Mouse (Mus musculus) hindbrain, embryonic 16.5 days (tissue): ENCODE measurements around the gene Hist1h4j. TPM values are rescaled to one million over a fixed set of nuclear protein-coding genes. Genes with fewer than 3 reads are reported as not detected.
"Not testable (repeated sequence)": the region's sequence is repeated elsewhere in the genome, so short reads cannot be mapped to it uniquely, and the experiment has no call there.

Experiments used
- ATAC-seq: fragments of 200-750 bp; cut with Nextera tagmentation; 2 replicates; pipeline ENCODE4 v1.8.0; 2017; ENCODE audit warnings: moderate TSS enrichment, moderate library complexity
- H3K27ac ChIP-seq: fragments of 300-500 bp; sonication (generic); 2 replicates; pipeline ENCODE4 v1.5.1; 2014; ENCODE audit warnings: low read depth, mild to moderate bottlenecking, control low read depth, low read length, moderate library complexity
- H3K27me3 ChIP-seq: fragments of 300-500 bp; sonication (generic); replicated peaks from 2 replicates; pipeline ENCODE4 v1.6.1; 2014; ENCODE audit warnings: low read length; ENCODE audit not compliant: control insufficient read depth, insufficient read depth
- H3K36me3 ChIP-seq: fragments of 300-500 bp; sonication (generic); 2 replicates; pipeline ENCODE4 v1.6.1; 2014; ENCODE audit warnings: mild to moderate bottlenecking, low read length, moderate library complexity, mixed read lengths; ENCODE audit not compliant: control insufficient read depth, insufficient read depth
- H3K4me1 ChIP-seq: fragments of 300-500 bp; sonication (generic); 2 replicates; pipeline ENCODE4 v1.6.1; 2014; ENCODE audit warnings: low read depth, low read length; ENCODE audit not compliant: control insufficient read depth, insufficient read depth
- H3K4me2 ChIP-seq: fragments of 300-500 bp; sonication (generic); 2 replicates; pipeline ENCODE4 v1.6.1; 2014; ENCODE audit warnings: mild to moderate bottlenecking, low read length, control low read depth, moderate library complexity
- H3K4me3 ChIP-seq: fragments of 300-500 bp; sonication (generic); 2 replicates; pipeline ENCODE4 v1.5.1; 2014; ENCODE audit warnings: mild to moderate bottlenecking, low read length, control low read depth, moderate library complexity
- H3K9ac ChIP-seq: fragments of 300-500 bp; sonication (generic); 2 replicates; pipeline ENCODE4 v1.6.1; 2014; ENCODE audit warnings: low read depth, mild to moderate bottlenecking, control low read depth, low read length, moderate library complexity
- H3K9me3 ChIP-seq: fragments of 300-500 bp; sonication (generic); 2 replicates; pipeline ENCODE4 v1.6.1; 2014; ENCODE audit warnings: mild to moderate bottlenecking, low read length, moderate library complexity; ENCODE audit not compliant: control insufficient read depth
- WGBS: fragments of 180-500 bp; shearing (Covaris S2); extraction: QIAGEN DNeasy Blood & Tissue Kit; methylation state at CpG from one replicate; pipeline ENCODE4 v1.1.7; 2014; 5-methylcytosine and 5-hydroxymethylcytosine counted together
- polyA plus RNA-seq: library from polyadenylated mRNA; unstranded; fragments of >200 nt; fragmentation: Nextera tagmentation; extraction: Ambion mirVana; gene quantifications from 2 replicates; pipeline ENCODE4 v1.2.1, GENCODE M21; 2015

Hist1h4j gene
- polyA plus RNA-seq, 1 experiment from 2014 or later = 0.35 TPM

DNA sequence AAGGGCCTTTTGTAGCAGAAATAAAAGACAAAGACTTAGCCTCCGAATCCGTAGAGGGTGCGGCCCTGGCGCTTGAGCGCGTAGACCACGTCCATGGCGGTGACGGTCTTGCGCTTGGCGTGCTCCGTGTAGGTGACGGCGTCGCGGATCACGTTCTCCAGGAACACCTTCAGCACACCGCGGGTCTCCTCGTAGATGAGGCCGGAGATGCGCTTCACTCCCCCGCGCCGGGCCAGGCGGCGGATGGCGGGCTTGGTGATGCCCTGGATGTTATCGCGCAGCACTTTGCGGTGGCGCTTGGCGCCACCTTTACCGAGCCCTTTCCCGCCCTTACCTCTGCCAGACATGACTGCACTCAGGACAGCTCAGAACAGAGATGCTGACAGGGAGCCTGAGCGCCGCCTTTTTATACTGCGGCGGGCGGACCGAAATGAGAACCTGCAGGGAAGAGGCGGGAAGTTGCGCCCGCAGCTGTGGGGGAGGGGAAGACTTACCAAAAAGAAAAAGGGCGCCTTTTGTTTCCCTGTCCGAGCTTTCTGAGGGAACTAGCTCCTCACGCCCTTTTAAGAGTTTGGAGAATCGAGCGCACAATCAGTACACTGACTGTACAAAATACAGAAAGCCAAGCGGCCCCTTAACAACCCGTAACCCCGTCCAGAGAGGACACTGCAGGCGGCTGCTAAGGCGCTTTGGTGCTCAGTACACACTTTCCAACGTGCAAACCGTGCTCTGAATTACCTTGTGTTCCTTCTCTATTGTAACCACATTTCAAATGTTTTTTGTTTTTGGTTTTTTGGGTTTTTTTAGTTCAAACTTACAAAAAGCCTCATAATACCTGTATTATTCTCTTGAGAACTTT, 15.5 kb downstream of the Hist1h4j start, which contains the start of gene Hist1h4k:
Hist1h4k (minus strand) TSS at position 347 of the 859 bp plus-strand sequence.
- not testable (repeated sequence) for H3K27me3 ChIP-seq, H3K36me3 ChIP-seq, H3K9me3 ChIP-seq
- Histone ChIP-seq H3K4me1 (peaks cover 18% of the 10 kb centered on the region), H3K9ac (peak within 1 kb of the TSS; percentile 60), H3K4me2 (peak within 1 kb of the TSS; percentile 78), H3K27ac (peak within 1 kb of the TSS; percentile 79), H3K4me3 (peak within 1 kb of the TSS; percentile 48)
- ATAC-seq = peak; percentile 92
- under 1% methylated on average over 39 of the region's 56 CpGs for WGBS

DNA sequence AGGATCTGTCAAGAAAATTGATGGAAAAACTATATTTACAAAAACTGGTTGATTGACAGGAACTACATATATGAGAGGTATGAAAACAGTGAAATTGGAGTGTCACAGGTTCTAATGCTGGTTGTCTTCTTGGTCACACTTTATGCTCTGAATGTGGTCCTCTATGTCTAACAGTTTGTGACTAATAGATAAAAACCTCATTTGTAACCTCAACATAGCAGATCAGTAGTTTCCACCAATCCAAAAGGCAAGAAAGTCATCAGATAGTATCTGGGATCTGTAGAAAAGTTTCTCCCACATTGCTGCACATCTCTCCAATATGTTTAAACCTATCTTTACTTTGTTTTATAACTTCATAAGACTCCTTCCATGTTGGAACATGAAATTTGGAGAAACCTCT, 16.6 kb downstream of the Hist1h4j start:
- Histone ChIP-seq H3K4me3 (no peak overlapping the region), H3K27me3 (no peaks in the 10 kb centered on the region), H3K9ac (no peak overlapping the region), H3K36me3 (no peaks in the 10 kb centered on the region), H3K9me3 (no peaks in the 10 kb centered on the region), H3K27ac (no peak overlapping the region), H3K4me2 (no peak overlapping the region), H3K4me1 (peaks cover 18% of the 10 kb centered on the region)
- ATAC-seq = no peak

DNA sequence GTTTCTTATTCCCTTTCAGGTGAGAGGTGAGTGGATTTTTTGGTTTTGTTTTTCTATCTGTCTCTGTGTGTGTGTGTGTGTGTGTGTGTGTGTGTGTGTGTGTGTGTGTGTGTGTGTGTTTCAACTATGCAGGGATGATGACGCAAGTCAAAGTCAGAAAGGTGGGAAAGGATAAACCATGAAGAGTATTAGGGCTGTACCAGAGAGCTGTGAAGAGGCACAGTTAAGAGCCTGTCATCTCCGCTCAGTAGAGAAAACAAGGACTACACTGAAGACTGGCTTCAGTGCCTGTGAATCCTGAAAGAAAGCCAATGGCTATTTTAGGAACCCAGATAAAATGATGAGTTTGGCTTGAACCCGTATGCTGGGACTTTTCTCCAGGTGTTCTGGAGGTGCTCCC, 17.0 kb downstream of the Hist1h4j start:
- 80% methylated on average over 3 of the region's 3 CpGs for WGBS

DNA sequence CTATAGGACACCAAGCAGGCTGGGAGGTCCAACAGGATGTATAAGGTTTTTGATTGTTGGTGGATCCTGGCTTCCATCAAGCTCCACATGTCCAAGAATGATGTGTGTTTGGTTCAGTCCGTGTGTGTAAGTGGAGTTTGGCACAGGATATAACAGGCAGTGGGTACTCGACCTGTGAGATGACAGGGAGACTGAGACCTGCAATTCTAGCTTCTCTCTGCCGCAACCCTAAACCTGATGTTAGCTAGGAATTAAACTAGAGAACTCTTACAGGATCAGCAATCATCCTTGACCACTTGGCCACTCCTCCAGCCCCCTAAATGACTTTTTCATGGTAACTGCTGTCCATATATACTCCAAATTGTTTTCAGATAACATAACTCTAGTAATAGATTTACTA, 17.5 kb downstream of the Hist1h4j start:
- H3K4me2 ChIP-seq = no peak overlapping the region
- no peak for ATAC-seq
- no peak overlapping the region for H3K9ac ChIP-seq
- no peaks in the 10 kb centered on the region for H3K9me3 ChIP-seq
- 50% methylated on average over 3 of the region's 3 CpGs for WGBS
- H3K27me3 ChIP-seq = no peaks in the 10 kb centered on the region
- H3K4me1 ChIP-seq = peaks cover 18% of the 10 kb centered on the region
- no peaks in the 10 kb centered on the region for H3K36me3 ChIP-seq
- no peak overlapping the region for H3K27ac ChIP-seq
- no peak overlapping the region for H3K4me3 ChIP-seq

More for the DNA sequence above, 17.0 kb downstream of the Hist1h4j start:
- H3K4me3 ChIP-seq = no peak overlapping the region
- ATAC-seq = no peak
- H3K4me2 ChIP-seq = no peak overlapping the region
- no peaks in the 10 kb centered on the region for H3K27me3 ChIP-seq
- no peaks in the 10 kb centered on the region for H3K9me3 ChIP-seq
- H3K27ac ChIP-seq = no peak overlapping the region
- no peaks in the 10 kb centered on the region for H3K36me3 ChIP-seq
- H3K9ac ChIP-seq = no peak overlapping the region
- peaks cover 18% of the 10 kb centered on the region for H3K4me1 ChIP-seq

DNA sequence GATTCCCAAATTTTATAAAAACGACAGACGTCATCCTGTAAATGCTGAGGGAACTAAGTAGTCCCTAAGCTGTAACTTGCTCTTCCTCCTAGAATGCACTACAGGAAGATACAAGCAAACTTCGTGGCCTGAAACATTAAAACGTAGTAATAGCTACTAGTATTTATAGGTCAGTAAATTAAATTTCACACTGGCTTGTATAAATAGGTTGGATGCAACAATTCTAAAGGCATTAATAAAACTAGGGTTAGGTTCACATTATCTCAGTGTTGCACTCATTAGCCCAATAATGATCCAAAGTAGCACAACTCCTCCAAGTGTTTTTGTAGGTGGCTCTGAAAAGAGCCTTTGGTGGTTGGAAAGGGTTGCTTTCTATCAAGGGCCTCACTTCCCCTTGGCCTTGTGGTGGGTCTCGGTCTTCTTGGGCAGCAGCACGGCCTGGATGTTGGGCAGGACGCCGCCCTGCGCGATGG, 18.2 kb downstream of the Hist1h4j start:
- Histone ChIP-seq H3K4me2 (peak overlapping the region; percentile 82), H3K9ac (peak overlapping the region; percentile 63), H3K4me3 (peak overlapping the region; percentile 48), H3K9me3 (no peaks in the 10 kb centered on the region), H3K4me1 (peaks cover 18% of the 10 kb centered on the region), H3K27ac (peak overlapping the region; percentile 88), H3K27me3 (no peaks in the 10 kb centered on the region), H3K36me3 (no peaks in the 10 kb centered on the region)
- 4% methylated on average over 10 of the region's 10 CpGs for WGBS
- ATAC-seq = no peak

DNA sequence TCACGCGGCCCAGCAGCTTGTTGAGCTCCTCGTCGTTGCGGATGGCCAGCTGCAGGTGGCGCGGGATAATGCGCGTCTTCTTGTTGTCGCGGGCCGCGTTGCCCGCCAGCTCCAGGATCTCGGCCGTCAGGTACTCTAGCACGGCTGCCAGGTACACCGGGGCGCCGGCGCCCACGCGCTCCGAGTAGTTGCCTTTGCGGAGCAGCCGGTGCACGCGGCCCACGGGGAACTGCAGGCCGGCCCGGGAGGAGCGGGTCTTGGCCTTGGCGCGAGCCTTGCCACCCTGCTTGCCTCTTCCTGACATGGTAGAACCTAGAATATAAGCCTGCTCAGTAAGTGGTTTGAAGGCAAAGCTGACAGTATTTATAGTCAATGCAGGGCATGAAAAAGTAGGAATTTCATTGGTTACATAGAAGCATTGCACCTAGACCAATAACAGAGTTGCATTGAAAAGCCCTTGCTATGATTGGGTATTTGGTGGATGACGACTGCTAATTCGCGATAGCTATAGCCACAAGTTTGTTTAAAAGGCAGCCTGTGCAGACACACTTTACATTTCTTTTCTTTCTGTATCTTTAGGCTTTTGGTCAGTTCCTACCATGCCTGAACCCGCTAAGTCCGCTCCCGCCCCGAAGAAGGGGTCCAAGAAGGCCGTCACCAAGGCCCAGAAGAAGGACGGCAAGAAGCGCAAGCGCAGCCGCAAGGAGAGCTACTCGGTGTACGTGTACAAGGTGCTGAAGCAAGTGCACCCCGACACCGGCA, 18.8 kb downstream of the Hist1h4j start, which contains the start of the genes Hist1h2ak and Hist1h2bn:
Hist1h2ak (minus strand) TSS at position 304 of the 762 bp plus-strand sequence.
Hist1h2bn (plus strand) TSS at position 600 of the 762 bp plus-strand sequence.
- peak; percentile 97 for ATAC-seq
- peaks cover 18% of the 10 kb centered on the region for H3K4me1 ChIP-seq
- peak within 1 kb of the TSS; percentile 48 for H3K4me3 ChIP-seq
- H3K9ac ChIP-seq = peak within 1 kb of the TSS; percentile 63
- H3K27me3 ChIP-seq, H3K9me3 ChIP-seq, H3K36me3 ChIP-seq: not testable (repeated sequence)
- under 1% methylated on average over 35 of the region's 50 CpGs for WGBS
- peak within 1 kb of the TSS; percentile 88 for H3K27ac ChIP-seq
- peak within 1 kb of the TSS; percentile 82 for H3K4me2 ChIP-seq

DNA sequence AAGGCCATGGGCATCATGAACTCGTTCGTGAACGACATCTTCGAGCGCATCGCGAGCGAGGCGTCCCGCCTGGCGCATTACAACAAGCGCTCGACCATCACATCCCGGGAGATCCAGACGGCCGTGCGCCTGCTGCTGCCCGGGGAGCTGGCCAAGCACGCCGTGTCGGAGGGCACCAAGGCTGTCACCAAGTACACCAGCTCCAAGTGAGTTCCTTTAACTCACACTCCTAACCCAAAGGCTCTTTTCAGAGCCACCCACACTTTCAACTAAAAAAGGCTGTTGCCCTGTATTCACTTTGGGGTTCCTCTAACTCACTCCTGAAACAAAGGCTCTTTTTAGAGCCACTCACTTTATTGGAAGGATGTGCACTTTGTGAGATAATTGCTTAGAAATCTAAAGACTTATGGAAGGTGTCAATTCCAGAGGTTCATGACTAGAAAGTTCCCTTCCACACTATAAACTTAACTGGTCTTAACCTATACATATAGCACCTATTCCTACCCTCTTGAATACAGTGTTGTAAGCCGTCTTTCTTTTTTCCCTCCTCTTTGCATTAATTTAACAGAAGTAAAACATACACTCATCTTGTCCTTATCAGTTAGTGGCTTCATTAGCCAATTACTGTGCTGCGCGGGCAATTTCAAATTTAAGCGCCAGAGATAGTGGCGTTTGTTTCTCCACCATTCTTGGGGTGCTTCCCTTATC, 19.6 kb downstream of the Hist1h4j start:
- under 1% methylated on average over 15 of the region's 26 CpGs for WGBS
- Histone ChIP-seq H3K4me1 (peaks cover 13% of the 10 kb centered on the region), H3K9ac (peak overlapping the region; percentile 43), H3K4me3 (peak overlapping the region; percentile 48), H3K27ac (peak overlapping the region; percentile 77), H3K4me2 (peak overlapping the region; percentile 82)
- H3K27me3 ChIP-seq, H3K36me3 ChIP-seq, H3K9me3 ChIP-seq, ATAC-seq: not testable (repeated sequence)

DNA sequence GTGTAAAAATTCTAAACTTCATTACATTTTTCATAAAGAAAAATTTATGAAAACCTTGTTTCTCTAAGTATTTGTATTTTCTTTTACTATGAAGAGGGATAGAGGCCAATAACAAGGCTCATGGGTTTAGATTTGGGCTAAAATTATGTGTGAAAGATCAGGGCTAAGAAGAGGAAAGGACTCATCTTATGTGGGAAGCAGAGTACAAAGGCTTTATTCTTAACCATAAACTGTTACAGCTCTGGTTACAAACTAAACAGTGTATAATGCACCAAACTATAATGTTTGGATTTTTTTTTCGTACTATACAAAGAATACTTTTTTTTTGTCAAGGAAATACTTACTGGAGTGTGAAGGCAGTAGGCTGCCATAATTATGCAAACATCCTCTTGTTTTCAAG, 20.8 kb downstream of the Hist1h4j start:
- 55% methylated on average over 1 of the region's 1 CpGs for WGBS
- no peaks in the 10 kb centered on the region for H3K9me3 ChIP-seq
- H3K27me3 ChIP-seq = no peaks in the 10 kb centered on the region
- H3K36me3 ChIP-seq = no peaks in the 10 kb centered on the region
- H3K9ac ChIP-seq = no peak overlapping the region
- H3K4me3 ChIP-seq = no peak overlapping the region
- ATAC-seq = no peak
- no peak overlapping the region for H3K4me2 ChIP-seq
- H3K4me1 ChIP-seq = peaks cover 10% of the 10 kb centered on the region
- H3K27ac ChIP-seq = no peak overlapping the region
